Mouse (Mus musculus): ENCODE measurements around the gene Prkca. TPM values are rescaled to one million over a fixed set of nuclear protein-coding genes. Genes with fewer than 3 reads are reported as not detected.
A peak's percentile ranks its signal among the peaks of the same experiment; 100 is the strongest.

Gene Prkca
- polyA plus RNA-seq, 1 experiment from 2014 or later = 6.5 TPM

GRCm38 (mm10) chr11:108171917-108172316 lies 171.8 kb downstream of the Prkca start:
- peak overlapping the region; percentile 59; the same call in 1 of the 2 replicates for H3K27ac ChIP-seq (ENCODE audit: low read length)
- H3K9me3 ChIP-seq (replicated peaks; ENCODE audit: control insufficient read depth, low read length, poor library complexity, severe bottlenecking) = peaks cover 3% of the 10 kb centered on the region; the same call in 1 of the 2 replicates
- no peak overlapping the region for H3K4me3 ChIP-seq (ENCODE audit: low read depth, low read length)
- H3K27me3 ChIP-seq (ENCODE audit: control insufficient read depth, insufficient read depth, low read depth, low read length) = no peaks in the 10 kb centered on the region
- H3K4me2 ChIP-seq (ENCODE audit: low read length) = peak overlapping the region; percentile 14; the same call in 1 of the 2 replicates
- ATAC-seq = peak; percentile 92
- 44% methylated on average over 5 of the region's 5 CpGs for WGBS
- H3K4me1 ChIP-seq (ENCODE audit: control insufficient read depth, insufficient read depth, low read length) = peaks cover 10% of the 10 kb centered on the region
- no peak overlapping the region for H3K9ac ChIP-seq (ENCODE audit: low read depth, low read length)
- H3K36me3 ChIP-seq (ENCODE audit: control insufficient read depth, insufficient read depth, low read length) = no peaks in the 10 kb centered on the region

- H3K4me3 ChIP-seq (ENCODE audit: low read depth, low read length) = no peak overlapping the region
- no peaks in the 10 kb centered on the region for H3K27me3 ChIP-seq (ENCODE audit: control insufficient read depth, insufficient read depth, low read depth, low read length)
- peaks cover 10% of the 10 kb centered on the region for H3K4me1 ChIP-seq (ENCODE audit: control insufficient read depth, insufficient read depth, low read length)
- no peak for ATAC-seq
- H3K36me3 ChIP-seq (ENCODE audit: control insufficient read depth, insufficient read depth, low read length) = no peaks in the 10 kb centered on the region
- peak overlapping the region; percentile 59; the same call in 1 of the 2 replicates for H3K27ac ChIP-seq (ENCODE audit: low read length)
- H3K9me3 ChIP-seq (replicated peaks; ENCODE audit: control insufficient read depth, low read length, poor library complexity, severe bottlenecking) = peaks cover 3% of the 10 kb centered on the region; the same call in 1 of the 2 replicates
- 94% methylated on average over 6 of the region's 6 CpGs for WGBS
- H3K4me2 ChIP-seq (ENCODE audit: low read length) = no peak overlapping the region
- H3K9ac ChIP-seq (ENCODE audit: low read depth, low read length) = no peak overlapping the region
Observed at GRCm38 (mm10) chr11:108171260-108171659, 172.5 kb downstream of the Prkca start.

GRCm38 (mm10) chr11:108170107-108170506 lies 173.6 kb downstream of the Prkca start:
- Histone ChIP-seq H3K9ac (ENCODE audit: low read depth, low read length) (no peak overlapping the region), H3K27ac (ENCODE audit: low read length) (no peak overlapping the region), H3K9me3 (replicated peaks; ENCODE audit: control insufficient read depth, low read length, poor library complexity, severe bottlenecking) (peaks cover 3% of the 10 kb centered on the region; the same call in 1 of the 2 replicates), H3K4me2 (ENCODE audit: low read length) (no peak overlapping the region), H3K4me1 (ENCODE audit: control insufficient read depth, insufficient read depth, low read length) (peaks cover 14% of the 10 kb centered on the region), H3K4me3 (ENCODE audit: low read depth, low read length) (no peak overlapping the region), H3K27me3 (ENCODE audit: control insufficient read depth, insufficient read depth, low read depth, low read length) (no peaks in the 10 kb centered on the region), H3K36me3 (ENCODE audit: control insufficient read depth, insufficient read depth, low read length) (no peaks in the 10 kb centered on the region)
- WGBS = 90% methylated on average over 3 of the region's 3 CpGs
- ATAC-seq = no peak

GRCm38 (mm10) chr11:108165725-108166124 lies 178.0 kb downstream of the Prkca start:
- H3K4me3 ChIP-seq (ENCODE audit: low read depth, low read length) = no peak overlapping the region
- no peak overlapping the region for H3K4me2 ChIP-seq (ENCODE audit: low read length)
- H3K4me1 ChIP-seq (ENCODE audit: control insufficient read depth, insufficient read depth, low read length) = peaks cover 8% of the 10 kb centered on the region
- H3K9me3 ChIP-seq (replicated peaks; ENCODE audit: control insufficient read depth, low read length, poor library complexity, severe bottlenecking) = peaks cover 3% of the 10 kb centered on the region; the same call in 1 of the 2 replicates
- H3K36me3 ChIP-seq (ENCODE audit: control insufficient read depth, insufficient read depth, low read length) = no peaks in the 10 kb centered on the region
- no peaks in the 10 kb centered on the region for H3K27me3 ChIP-seq (ENCODE audit: control insufficient read depth, insufficient read depth, low read depth, low read length)
- H3K27ac ChIP-seq (ENCODE audit: low read length) = peak overlapping the region; percentile 52; the same call in 1 of the 2 replicates
- ATAC-seq = no peak
- H3K9ac ChIP-seq (ENCODE audit: low read depth, low read length) = no peak overlapping the region
- 55% methylated on average over 9 of the region's 9 CpGs for WGBS

GRCm38 (mm10) chr11:108162639-108163038 lies 181.1 kb downstream of the Prkca start:
- Histone ChIP-seq H3K27me3 (ENCODE audit: control insufficient read depth, insufficient read depth, low read depth, low read length) (no peaks in the 10 kb centered on the region), H3K9me3 (replicated peaks; ENCODE audit: control insufficient read depth, low read length, poor library complexity, severe bottlenecking) (peaks cover 3% of the 10 kb centered on the region; the same call in 1 of the 2 replicates), H3K4me3 (ENCODE audit: low read depth, low read length) (no peak overlapping the region), H3K4me1 (ENCODE audit: control insufficient read depth, insufficient read depth, low read length) (peaks cover 8% of the 10 kb centered on the region), H3K9ac (ENCODE audit: low read depth, low read length) (no peak overlapping the region), H3K4me2 (ENCODE audit: low read length) (no peak overlapping the region), H3K36me3 (ENCODE audit: control insufficient read depth, insufficient read depth, low read length) (no peaks in the 10 kb centered on the region), H3K27ac (ENCODE audit: low read length) (no peak overlapping the region)
- 65% methylated on average over 1 of the region's 1 CpGs for WGBS
- no peak for ATAC-seq

- H3K36me3 ChIP-seq (ENCODE audit: control insufficient read depth, insufficient read depth, low read length) = no peaks in the 10 kb centered on the region
- no peaks in the 10 kb centered on the region for H3K27me3 ChIP-seq (ENCODE audit: control insufficient read depth, insufficient read depth, low read depth, low read length)
- peaks cover 8% of the 10 kb centered on the region for H3K4me1 ChIP-seq (ENCODE audit: control insufficient read depth, insufficient read depth, low read length)
- WGBS = 14% methylated on average over 4 of the region's 4 CpGs
- H3K9ac ChIP-seq (ENCODE audit: low read depth, low read length) = no peak overlapping the region
- no peak for ATAC-seq
- H3K4me3 ChIP-seq (ENCODE audit: low read depth, low read length) = no peak overlapping the region
- H3K9me3 ChIP-seq (replicated peaks; ENCODE audit: control insufficient read depth, low read length, poor library complexity, severe bottlenecking) = peaks cover 3% of the 10 kb centered on the region; the same call in 1 of the 2 replicates
- H3K4me2 ChIP-seq (ENCODE audit: low read length) = no peak overlapping the region
- H3K27ac ChIP-seq (ENCODE audit: low read length) = no peak overlapping the region
Observed at GRCm38 (mm10) chr11:108162110-108162509, 181.6 kb downstream of the Prkca start.

- Histone ChIP-seq H3K36me3 (ENCODE audit: control insufficient read depth, insufficient read depth, low read length) (no peaks in the 10 kb centered on the region), H3K4me3 (ENCODE audit: low read depth, low read length) (no peak overlapping the region), H3K9ac (ENCODE audit: low read depth, low read length) (no peak overlapping the region), H3K27me3 (ENCODE audit: control insufficient read depth, insufficient read depth, low read depth, low read length) (no peaks in the 10 kb centered on the region), H3K9me3 (replicated peaks; ENCODE audit: control insufficient read depth, low read length, poor library complexity, severe bottlenecking) (peaks cover 3% of the 10 kb centered on the region; the same call in 1 of the 2 replicates), H3K4me2 (ENCODE audit: low read length) (no peak overlapping the region), H3K4me1 (ENCODE audit: control insufficient read depth, insufficient read depth, low read length) (peaks cover 4% of the 10 kb centered on the region), H3K27ac (ENCODE audit: low read length) (no peak overlapping the region)
- 93% methylated on average over 7 of the region's 7 CpGs for WGBS
- ATAC-seq = no peak
Observed at GRCm38 (mm10) chr11:108160056-108160455, 183.7 kb downstream of the Prkca start.

- Histone ChIP-seq H3K9ac (ENCODE audit: low read depth, low read length) (no peak overlapping the region), H3K4me1 (ENCODE audit: control insufficient read depth, insufficient read depth, low read length) (peaks cover 8% of the 10 kb centered on the region), H3K27ac (ENCODE audit: low read length) (no peak overlapping the region), H3K4me2 (ENCODE audit: low read length) (no peak overlapping the region), H3K9me3 (replicated peaks; ENCODE audit: control insufficient read depth, low read length, poor library complexity, severe bottlenecking) (peaks cover 3% of the 10 kb centered on the region; the same call in 1 of the 2 replicates), H3K27me3 (ENCODE audit: control insufficient read depth, insufficient read depth, low read depth, low read length) (no peaks in the 10 kb centered on the region), H3K36me3 (ENCODE audit: control insufficient read depth, insufficient read depth, low read length) (no peaks in the 10 kb centered on the region), H3K4me3 (ENCODE audit: low read depth, low read length) (no peak overlapping the region)
- ATAC-seq = no peak
- 96% methylated on average over 3 of the region's 3 CpGs for WGBS
Observed at GRCm38 (mm10) chr11:108158046-108158445, 185.7 kb downstream of the Prkca start.

- H3K4me1 ChIP-seq (ENCODE audit: control insufficient read depth, insufficient read depth, low read length) = 0 out of 2 replicates have a peak, but pooled peaks cover 3% of the 10 kb centered on the region
- no peaks in the 10 kb centered on the region for H3K36me3 ChIP-seq (ENCODE audit: control insufficient read depth, insufficient read depth, low read length)
- 92% methylated on average over 5 of the region's 5 CpGs for WGBS
- no peak overlapping the region for H3K27ac ChIP-seq (ENCODE audit: low read length)
- no peak for ATAC-seq
- no peak overlapping the region for H3K9ac ChIP-seq (ENCODE audit: low read depth, low read length)
- H3K9me3 ChIP-seq (replicated peaks; ENCODE audit: control insufficient read depth, low read length, poor library complexity, severe bottlenecking) = peaks cover 3% of the 10 kb centered on the region; the same call in 1 of the 2 replicates
- H3K4me3 ChIP-seq (ENCODE audit: low read depth, low read length) = no peak overlapping the region
- H3K27me3 ChIP-seq (ENCODE audit: control insufficient read depth, insufficient read depth, low read depth, low read length) = no peaks in the 10 kb centered on the region
- no peak overlapping the region for H3K4me2 ChIP-seq (ENCODE audit: low read length)
Observed at GRCm38 (mm10) chr11:108157074-108157473, 186.7 kb downstream of the Prkca start.

All from midbrain, embryonic 16.5 days (tissue).